Mouse (Mus musculus): ENCODE results near the gene Rnft1. TPM values are rescaled to one million over a fixed set of nuclear protein-coding genes. Genes with fewer than 3 reads are reported as not detected.

Gene Rnft1
- polyA plus RNA-seq, 1 experiment = 9.4 TPM

GRCm38 (mm10) chr11:86544639-86545299, 60.3 kb downstream of the Rnft1 start, which contains the start of the genes Rps6kb1 and Tubd1:
TSS of gene Rps6kb1 (minus strand) at chr11:86544805.
TSS of gene Tubd1 (plus strand) at chr11:86544991.
- H3K27me3 ChIP-seq (replicated peaks; ENCODE audit: control insufficient read depth, insufficient read depth, low read length) = no peaks in the 10 kb centered on the region
- peak; percentile 100 for DNase-seq
- TF ChIP-seq CTCF (conservative IDR thresholded peaks at IDR 0.05; ENCODE audit: insufficient read depth, insufficient read length, low read depth, low read length) = no peak
- peak; percentile 93 for TF ChIP-seq POLR2A (IDR thresholded peaks at IDR 0.05; ENCODE audit: low read depth, low read length)
- H3K36me3 ChIP-seq (ENCODE audit: control insufficient read depth, insufficient read depth, low read length) = no peaks in the 10 kb centered on the region; the same call in 1 of the 2 replicates
- WGBS = under 1% methylated on average over 43 of the region's 43 CpGs
- peak within 1 kb of the TSS; percentile 39 for H3K27ac ChIP-seq (ENCODE audit: insufficient read depth, low read depth, low read length)
- H3K4me3 ChIP-seq (ENCODE audit: insufficient read depth, low read depth, low read length) = peak within 1 kb of the TSS; percentile 84
- peaks cover 10% of the 10 kb centered on the region; the same call in 1 of the 2 replicates for H3K4me1 ChIP-seq (ENCODE audit: control insufficient read depth, insufficient read depth, low read length)

GRCm38 (mm10) chr11:86545556-86545955, 61.1 kb downstream of the Rnft1 start:
- no peak overlapping the region for H3K27ac ChIP-seq (ENCODE audit: insufficient read depth, low read depth, low read length)
- no peaks in the 10 kb centered on the region for H3K27me3 ChIP-seq (replicated peaks; ENCODE audit: control insufficient read depth, insufficient read depth, low read length)
- H3K4me1 ChIP-seq (ENCODE audit: control insufficient read depth, insufficient read depth, low read length) = peaks cover 10% of the 10 kb centered on the region; the same call in 1 of the 2 replicates
- TF ChIP-seq CTCF (conservative IDR thresholded peaks at IDR 0.05; ENCODE audit: insufficient read depth, insufficient read length, low read depth, low read length) (no peak), POLR2A (IDR thresholded peaks at IDR 0.05; ENCODE audit: low read depth, low read length) (no peak)
- no peak for DNase-seq
- WGBS = 63% methylated on average over 8 of the region's 8 CpGs
- no peaks in the 10 kb centered on the region; the same call in 1 of the 2 replicates for H3K36me3 ChIP-seq (ENCODE audit: control insufficient read depth, insufficient read depth, low read length)
- H3K4me3 ChIP-seq (ENCODE audit: insufficient read depth, low read depth, low read length) = peak overlapping the region; percentile 45

GRCm38 (mm10) chr11:86547412-86547811, 63.0 kb downstream of the Rnft1 start:
- Histone ChIP-seq H3K27ac (ENCODE audit: insufficient read depth, low read depth, low read length) (no peak overlapping the region), H3K36me3 (ENCODE audit: control insufficient read depth, insufficient read depth, low read length) (no peaks in the 10 kb centered on the region; the same call in 1 of the 2 replicates), H3K27me3 (replicated peaks; ENCODE audit: control insufficient read depth, insufficient read depth, low read length) (no peaks in the 10 kb centered on the region), H3K4me3 (ENCODE audit: insufficient read depth, low read depth, low read length) (no peak overlapping the region), H3K4me1 (ENCODE audit: control insufficient read depth, insufficient read depth, low read length) (peaks cover 10% of the 10 kb centered on the region; the same call in 1 of the 2 replicates)
- TF ChIP-seq POLR2A (IDR thresholded peaks at IDR 0.05; ENCODE audit: low read depth, low read length) = no peak
- peak; percentile 21; the same call in 1 of the 2 replicates for TF ChIP-seq CTCF (conservative IDR thresholded peaks at IDR 0.05; ENCODE audit: insufficient read depth, insufficient read length, low read depth, low read length)
- no peak for DNase-seq
- WGBS = 100% methylated on average over 1 of the region's 1 CpGs

Other genes starting within 250 kb of the Rnft1 start
- gene Ints2, start 227.1 kb upstream of the Rnft1 start, polyA plus RNA-seq (2012; rRNA removed) = 29.3 and 29.5 TPM in 2 replicates
- 19.1 and 19.4 TPM in 2 replicates for gene Med13, start 127.1 kb upstream of the Rnft1 start, polyA plus RNA-seq (2012; rRNA removed)
- gene Rps6kb1, start 60.1 kb downstream of the Rnft1 start, polyA plus RNA-seq (2012; rRNA removed) = 6.0 and 7.3 TPM in 2 replicates
- gene Tubd1, start 60.3 kb downstream of the Rnft1 start, polyA plus RNA-seq (2012; rRNA removed) = 2.6 and 2.8 TPM in 2 replicates
- 48.9 and 55.3 TPM in 2 replicates for gene Vmp1, start 199.2 kb downstream of the Rnft1 start, polyA plus RNA-seq (2012; rRNA removed)
- gene Ptrh2, start 199.3 kb downstream of the Rnft1 start, polyA plus RNA-seq (2012; rRNA removed) = 4.0 and 6.0 TPM in 2 replicates

Measured in kidney, adult 2 months (tissue).